Mouse (Mus musculus): ENCODE data around the gene Tmem63a. TPM values are rescaled to one million over a fixed set of nuclear protein-coding genes. Genes with fewer than 3 reads are reported as not detected.
A peak's percentile ranks its signal among the peaks of the same experiment; 100 is the strongest.

Tmem63a gene
- polyA plus RNA-seq, 1 experiment: not detected

- 93% methylated on average over 7 of the region's 7 CpGs for WGBS
- H3K4me3 ChIP-seq (ENCODE audit: insufficient read depth, low read depth, low read length): no peak overlapping the region
- no peak overlapping the region for H3K27ac ChIP-seq (ENCODE audit: insufficient read depth, low read depth, low read length)
- TF ChIP-seq CTCF (IDR thresholded peaks at IDR 0.05; ENCODE audit: insufficient read depth, low read depth, low read length): no peak
- no peak for TF ChIP-seq POLR2A (IDR thresholded peaks at IDR 0.05; ENCODE audit: insufficient read depth, low read depth, low read length)
- H3K4me1 ChIP-seq (ENCODE audit: control insufficient read depth, insufficient read depth, low read length): peaks cover 29% of the 10 kb centered on the region
Measured at GRCm38 (mm10) chr1:180940776-180941460, 1.2 kb upstream of the Tmem63a start.

DNA sequence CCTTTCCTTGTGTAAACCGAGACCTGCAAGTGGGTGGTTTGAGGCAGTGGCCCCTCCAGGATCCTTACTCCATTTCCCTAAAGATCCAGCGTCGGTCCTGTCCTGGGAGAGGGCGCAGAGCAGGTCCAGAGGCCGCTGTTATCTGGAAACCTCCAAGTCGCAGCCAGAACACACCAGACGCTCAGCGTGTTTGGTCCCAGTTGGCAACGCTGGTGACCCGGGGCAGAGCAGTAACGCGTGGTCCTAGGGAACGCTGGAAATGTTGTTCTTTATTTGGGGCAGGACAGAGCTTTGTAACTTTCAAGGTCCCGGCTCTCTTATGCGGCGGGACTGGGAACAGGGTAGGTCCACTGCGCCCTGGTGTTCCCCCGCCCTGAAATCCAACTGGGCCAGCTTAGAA lies 418 bp upstream of the Tmem63a start:
- TF ChIP-seq POLR2A (IDR thresholded peaks at IDR 0.05; ENCODE audit: insufficient read depth, low read depth, low read length) (no peak), CTCF (IDR thresholded peaks at IDR 0.05; ENCODE audit: insufficient read depth, low read depth, low read length) (no peak)
- Histone ChIP-seq H3K4me1 (ENCODE audit: control insufficient read depth, insufficient read depth, low read length) (peaks cover 24% of the 10 kb centered on the region), H3K27ac (ENCODE audit: insufficient read depth, low read depth, low read length) (no peak overlapping the region), H3K4me3 (ENCODE audit: insufficient read depth, low read depth, low read length) (peak overlapping the region; percentile 66)
- 23% methylated on average over 18 of the region's 18 CpGs for WGBS

- H3K27ac ChIP-seq (ENCODE audit: insufficient read depth, low read depth, low read length): no peak overlapping the region
- TF ChIP-seq POLR2A (IDR thresholded peaks at IDR 0.05; ENCODE audit: insufficient read depth, low read depth, low read length) (no peak), CTCF (IDR thresholded peaks at IDR 0.05; ENCODE audit: insufficient read depth, low read depth, low read length) (no peak)
- H3K4me1 ChIP-seq (ENCODE audit: control insufficient read depth, insufficient read depth, low read length): peaks cover 20% of the 10 kb centered on the region
- H3K4me3 ChIP-seq (ENCODE audit: insufficient read depth, low read depth, low read length): peak overlapping the region; percentile 66; the same call in 1 of the 2 replicates
- 72% methylated on average over 11 of the region's 11 CpGs for WGBS
Measured at GRCm38 (mm10) chr1:180943032-180943644, 994 bp downstream of the Tmem63a start.

- no peak for TF ChIP-seq POLR2A (IDR thresholded peaks at IDR 0.05; ENCODE audit: insufficient read depth, low read depth, low read length)
- TF ChIP-seq CTCF (IDR thresholded peaks at IDR 0.05; ENCODE audit: insufficient read depth, low read depth, low read length): no peak
- WGBS: 82% methylated on average over 1 of the region's 1 CpGs
- Histone ChIP-seq H3K4me3 (ENCODE audit: insufficient read depth, low read depth, low read length) (no peak overlapping the region), H3K4me1 (ENCODE audit: control insufficient read depth, insufficient read depth, low read length) (peaks cover 20% of the 10 kb centered on the region), H3K27ac (ENCODE audit: insufficient read depth, low read depth, low read length) (no peak overlapping the region)
Measured at GRCm38 (mm10) chr1:180943896-180944295, 1.8 kb downstream of the Tmem63a start.

GRCm38 (mm10) chr1:180944553-180944952 lies 2.4 kb downstream of the Tmem63a start:
- no peak for TF ChIP-seq POLR2A (IDR thresholded peaks at IDR 0.05; ENCODE audit: insufficient read depth, low read depth, low read length)
- TF ChIP-seq CTCF (IDR thresholded peaks at IDR 0.05; ENCODE audit: insufficient read depth, low read depth, low read length): no peak
- no peak overlapping the region for H3K27ac ChIP-seq (ENCODE audit: insufficient read depth, low read depth, low read length)
- H3K4me3 ChIP-seq (ENCODE audit: insufficient read depth, low read depth, low read length): no peak overlapping the region
- WGBS: 84% methylated on average over 4 of the region's 4 CpGs
- H3K4me1 ChIP-seq (ENCODE audit: control insufficient read depth, insufficient read depth, low read length): peaks cover 20% of the 10 kb centered on the region

DNA sequence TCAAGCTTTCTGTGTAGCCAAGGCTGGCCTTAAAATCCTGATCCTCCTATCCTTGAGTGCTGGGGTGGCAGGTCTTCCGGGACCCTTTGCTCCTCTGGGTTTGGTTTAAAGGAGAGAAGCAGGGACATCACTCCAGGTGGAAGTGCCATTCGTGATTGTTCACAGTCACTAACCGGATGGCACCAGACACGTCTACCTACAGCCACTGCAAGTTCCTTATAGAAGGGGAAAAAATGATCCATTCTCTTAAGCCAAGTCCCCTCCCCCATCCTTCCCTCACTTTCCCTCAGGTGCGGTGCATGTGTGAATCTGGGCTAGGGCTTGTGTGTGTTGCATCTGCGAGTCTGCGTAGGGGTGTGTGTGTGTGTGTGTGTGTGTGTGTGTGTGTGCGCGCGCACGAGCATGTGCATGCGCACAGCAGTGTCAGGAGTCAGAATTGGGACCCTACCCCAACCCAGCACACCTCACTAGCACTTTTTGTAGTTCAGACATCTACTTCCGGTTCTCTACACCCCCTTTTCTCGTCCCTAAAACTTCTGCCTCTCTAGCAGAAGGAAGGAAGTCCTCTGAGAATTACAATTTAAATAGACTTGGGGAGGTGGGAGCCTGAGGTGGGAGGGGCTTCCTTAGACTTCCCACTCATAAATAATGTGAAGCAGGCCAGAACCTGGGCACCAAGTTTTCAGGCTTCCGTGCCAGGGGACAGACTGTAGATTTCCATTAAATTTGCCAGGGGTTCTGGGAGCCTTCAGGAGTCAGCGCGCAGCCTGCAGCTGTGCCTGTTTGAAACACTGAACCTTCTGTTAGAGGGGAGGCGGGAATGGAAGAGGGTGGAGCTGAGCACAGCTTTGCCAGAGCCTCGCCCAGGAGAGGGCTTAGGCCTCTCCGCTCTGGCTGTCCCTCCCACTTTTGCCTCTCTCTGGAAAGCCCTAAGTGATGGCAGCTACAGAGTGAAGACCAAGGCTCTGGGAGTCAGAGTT lies 3.1 kb downstream of the Tmem63a start:
- 38% methylated on average over 20 of the region's 20 CpGs for WGBS
- Histone ChIP-seq H3K27ac (ENCODE audit: insufficient read depth, low read depth, low read length) (no peak overlapping the region), H3K4me1 (ENCODE audit: control insufficient read depth, insufficient read depth, low read length) (peaks cover 20% of the 10 kb centered on the region), H3K4me3 (ENCODE audit: insufficient read depth, low read depth, low read length) (no peak overlapping the region)
- TF ChIP-seq CTCF (IDR thresholded peaks at IDR 0.05; ENCODE audit: insufficient read depth, low read depth, low read length) (no peak), POLR2A (IDR thresholded peaks at IDR 0.05; ENCODE audit: insufficient read depth, low read depth, low read length) (no peak)

- Histone ChIP-seq H3K4me3 (ENCODE audit: insufficient read depth, low read depth, low read length) (no peak overlapping the region), H3K27ac (ENCODE audit: insufficient read depth, low read depth, low read length) (no peak overlapping the region), H3K4me1 (ENCODE audit: control insufficient read depth, insufficient read depth, low read length) (peaks cover 20% of the 10 kb centered on the region)
- 71% methylated on average over 6 of the region's 6 CpGs for WGBS
- TF ChIP-seq CTCF (IDR thresholded peaks at IDR 0.05; ENCODE audit: insufficient read depth, low read depth, low read length) (no peak), POLR2A (IDR thresholded peaks at IDR 0.05; ENCODE audit: insufficient read depth, low read depth, low read length) (no peak)
Measured at GRCm38 (mm10) chr1:180946448-180946847, 4.3 kb downstream of the Tmem63a start.

- 86% methylated on average over 6 of the region's 6 CpGs for WGBS
- no peaks in the 10 kb centered on the region for H3K4me1 ChIP-seq (ENCODE audit: control insufficient read depth, insufficient read depth, low read length)
- no peak for TF ChIP-seq POLR2A (IDR thresholded peaks at IDR 0.05; ENCODE audit: insufficient read depth, low read depth, low read length)
- TF ChIP-seq CTCF (IDR thresholded peaks at IDR 0.05; ENCODE audit: insufficient read depth, low read depth, low read length): no peak
- H3K27ac ChIP-seq (ENCODE audit: insufficient read depth, low read depth, low read length): no peak overlapping the region
- H3K4me3 ChIP-seq (ENCODE audit: insufficient read depth, low read depth, low read length): no peak overlapping the region
Measured at GRCm38 (mm10) chr1:180952085-180952746, 10.1 kb downstream of the Tmem63a start.
